Mouse (Mus musculus): Measurements from ENCODE around the gene Anxa9.

Gene Anxa9

DNA sequence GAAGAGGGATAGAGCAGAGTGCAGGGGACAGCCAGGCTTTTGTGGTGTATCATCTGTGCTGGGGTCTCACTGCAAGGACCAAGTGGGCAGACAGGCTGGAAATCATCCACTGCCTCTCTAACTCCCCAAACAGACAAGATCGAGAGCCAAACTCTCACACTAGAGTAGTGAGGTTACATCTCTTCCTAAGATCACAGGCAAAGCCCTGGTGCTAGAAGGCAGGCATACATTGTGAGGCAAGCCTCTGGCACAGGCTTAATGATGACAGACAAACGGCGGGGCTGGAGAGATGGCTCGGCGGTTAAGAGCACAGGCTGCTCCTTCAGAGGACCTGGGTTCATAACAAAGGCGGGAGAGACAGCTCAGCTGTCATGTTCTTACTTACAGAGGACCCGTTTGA lies 6.5 kb upstream of the Anxa9 start:
- no peak for DNase-seq

DNA sequence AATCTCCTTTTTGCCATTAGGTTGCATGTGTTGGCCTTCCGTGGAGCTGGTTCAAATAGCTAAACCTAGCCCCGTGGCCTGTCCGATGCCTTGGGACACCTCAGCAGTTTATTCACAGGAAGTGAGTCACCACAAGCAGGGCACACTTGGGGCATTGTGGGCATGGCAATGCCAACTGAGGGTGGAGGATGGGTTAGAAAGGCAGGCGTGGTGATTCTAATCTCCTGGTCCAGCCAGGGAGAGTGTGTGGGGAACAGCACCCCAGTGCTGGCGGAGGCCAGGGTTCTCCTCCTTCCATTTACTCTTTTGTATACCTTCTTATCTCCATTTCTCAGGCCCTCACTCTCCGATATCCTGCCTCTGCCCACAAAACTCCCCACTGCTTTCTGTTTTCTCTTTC lies 5.6 kb upstream of the Anxa9 start:
- no peak for DNase-seq

DNA sequence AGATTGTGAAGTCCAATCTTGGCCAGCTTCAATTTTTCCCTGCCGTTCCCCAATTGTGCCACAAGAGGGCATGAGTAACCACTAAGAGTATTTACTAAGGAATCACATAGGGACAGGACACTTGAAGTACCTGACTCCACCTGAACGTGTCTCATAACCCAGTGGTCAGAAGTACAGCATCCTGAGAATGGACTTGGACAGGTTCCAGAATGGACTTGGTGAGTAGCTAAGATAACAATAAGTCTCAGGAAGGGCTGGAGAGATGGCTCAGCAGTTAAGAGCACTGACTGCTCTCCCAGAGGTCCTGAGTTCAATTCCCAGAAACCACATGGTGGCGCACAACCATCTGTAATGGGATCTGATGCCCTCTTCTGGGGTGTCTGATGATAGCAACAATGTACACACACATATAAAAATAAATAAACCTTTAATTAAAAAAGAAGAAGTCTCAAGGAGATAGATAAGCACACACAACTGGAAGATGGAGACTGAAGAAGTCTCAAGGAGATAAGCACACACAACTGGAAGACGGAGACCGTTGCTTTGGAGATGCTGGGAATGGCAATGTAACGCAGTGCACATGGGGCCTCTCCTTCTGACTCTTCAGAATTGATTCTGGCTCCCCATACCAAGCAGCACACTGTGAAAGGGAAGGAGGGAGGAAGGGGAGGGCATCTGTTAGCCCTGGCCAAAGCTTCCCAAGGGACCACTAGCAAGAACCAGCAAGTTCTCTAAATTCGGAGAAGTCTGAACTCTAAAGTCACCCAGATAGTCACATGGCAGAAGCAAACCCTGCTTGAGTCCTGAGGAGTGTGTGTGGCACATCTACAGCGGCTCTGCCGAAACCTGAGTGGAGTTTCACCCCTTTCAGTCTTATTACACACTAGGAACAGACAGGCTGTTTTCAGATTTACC lies 4.2 kb upstream of the Anxa9 start:
- peak; percentile 87 for DNase-seq

DNA sequence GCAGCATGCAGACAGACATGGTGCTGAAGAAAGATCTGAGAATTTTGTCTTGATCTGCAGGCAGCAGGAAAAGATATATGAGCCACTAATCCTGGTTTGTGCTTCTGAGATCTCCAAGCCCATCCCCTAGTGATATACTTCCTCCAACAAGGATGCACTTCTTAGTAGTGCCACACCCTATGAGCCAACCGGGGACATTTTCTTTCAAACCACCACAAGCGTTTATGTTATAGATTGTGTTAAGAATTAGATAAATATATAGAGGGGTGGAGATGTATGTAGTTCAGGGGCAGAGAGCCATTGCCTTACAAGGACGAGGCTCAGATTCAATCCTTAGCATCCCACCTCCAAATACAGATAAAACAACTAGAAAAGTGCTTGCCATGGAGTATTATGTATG lies 3.5 kb upstream of the Anxa9 start:
- no peak for DNase-seq

DNA sequence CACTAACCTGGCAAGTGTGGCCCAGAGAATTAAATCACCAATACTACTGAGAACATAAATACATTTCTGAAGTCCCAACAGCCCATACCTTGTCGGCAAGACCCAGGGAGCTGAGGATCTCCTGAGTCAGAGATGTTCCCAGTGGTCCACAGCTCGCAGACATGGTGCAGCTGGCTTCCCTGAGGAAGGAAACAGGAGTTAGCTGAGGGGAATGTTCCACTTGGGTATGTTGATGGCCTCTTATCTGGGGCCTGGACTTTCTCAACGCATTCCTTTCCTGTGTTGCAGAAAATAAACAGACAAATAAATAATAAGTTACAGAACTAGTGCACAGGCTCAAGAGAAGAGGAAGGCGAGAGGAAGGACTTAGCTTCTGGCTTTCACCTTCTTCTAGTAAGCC lies 732 bp downstream of the Anxa9 start:
- DNase-seq, result no peak

DNA sequence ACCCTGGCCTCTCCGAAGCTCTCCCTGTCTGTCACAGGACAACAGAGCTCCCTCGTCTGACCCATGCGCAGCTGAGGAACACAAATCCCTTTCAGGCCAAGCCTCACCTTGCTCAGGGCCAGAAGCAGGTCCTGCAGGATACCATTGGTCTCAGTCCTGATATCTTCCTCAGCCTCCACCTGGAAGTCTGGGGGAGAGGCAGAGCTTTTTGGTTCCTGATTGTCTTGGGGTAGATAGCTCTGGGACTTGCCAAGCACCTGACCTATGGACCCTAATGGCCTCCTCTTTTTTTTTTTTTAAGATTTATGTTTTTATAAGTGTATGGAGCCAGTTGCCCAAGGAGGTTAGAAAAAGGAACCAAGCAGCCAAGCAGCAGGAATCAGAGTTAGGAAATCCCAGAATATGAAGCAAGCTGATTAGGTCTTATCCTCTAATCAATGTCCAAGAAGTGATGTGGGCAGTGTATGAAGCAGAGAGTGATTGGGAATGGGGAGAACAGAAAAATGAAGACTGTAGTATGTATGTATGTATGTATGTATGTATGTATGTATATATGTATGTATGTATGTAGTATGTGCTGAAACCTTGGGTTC lies 5.7 kb downstream of the Anxa9 start:
- no peak for DNase-seq

DNA sequence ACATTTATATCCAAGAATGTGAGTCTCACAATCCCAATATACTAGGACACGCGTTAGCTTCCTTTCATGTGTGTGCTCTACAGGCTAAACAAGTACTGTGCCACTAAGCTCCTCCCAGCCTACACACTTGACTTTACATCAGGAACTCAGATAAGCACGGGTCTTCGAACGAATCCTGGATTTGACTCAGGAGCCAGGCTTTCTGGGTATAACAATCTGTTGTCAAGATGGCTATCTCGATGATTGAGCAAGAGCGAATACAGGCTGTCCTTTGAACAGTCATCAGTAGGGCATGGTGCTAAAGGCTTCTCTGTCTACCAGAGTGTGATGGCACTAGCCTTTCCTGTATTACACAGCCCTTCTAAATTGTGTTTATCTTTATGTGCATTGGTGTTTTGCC lies 9.0 kb downstream of the Anxa9 start:
- no peak for DNase-seq

DNA sequence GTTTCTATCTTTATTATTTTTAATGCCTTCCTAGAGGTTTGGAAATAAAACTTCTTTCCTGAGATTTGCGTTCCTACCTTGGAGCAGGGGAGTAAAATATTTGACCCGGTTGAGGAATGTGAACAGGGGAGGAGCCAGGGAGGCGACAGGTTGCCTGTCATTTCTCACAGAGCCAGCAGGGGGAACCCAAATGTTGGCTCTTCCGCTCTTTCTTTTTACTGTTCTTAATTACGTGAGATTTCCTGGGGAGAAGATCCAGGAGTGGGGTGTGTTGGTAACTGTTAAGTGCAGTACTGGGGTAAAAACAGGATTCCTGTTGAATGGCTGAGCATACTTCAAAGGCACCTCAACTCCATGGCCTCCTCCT lies 10.9 kb downstream of the Anxa9 start:
- no peak for DNase-seq

DNA sequence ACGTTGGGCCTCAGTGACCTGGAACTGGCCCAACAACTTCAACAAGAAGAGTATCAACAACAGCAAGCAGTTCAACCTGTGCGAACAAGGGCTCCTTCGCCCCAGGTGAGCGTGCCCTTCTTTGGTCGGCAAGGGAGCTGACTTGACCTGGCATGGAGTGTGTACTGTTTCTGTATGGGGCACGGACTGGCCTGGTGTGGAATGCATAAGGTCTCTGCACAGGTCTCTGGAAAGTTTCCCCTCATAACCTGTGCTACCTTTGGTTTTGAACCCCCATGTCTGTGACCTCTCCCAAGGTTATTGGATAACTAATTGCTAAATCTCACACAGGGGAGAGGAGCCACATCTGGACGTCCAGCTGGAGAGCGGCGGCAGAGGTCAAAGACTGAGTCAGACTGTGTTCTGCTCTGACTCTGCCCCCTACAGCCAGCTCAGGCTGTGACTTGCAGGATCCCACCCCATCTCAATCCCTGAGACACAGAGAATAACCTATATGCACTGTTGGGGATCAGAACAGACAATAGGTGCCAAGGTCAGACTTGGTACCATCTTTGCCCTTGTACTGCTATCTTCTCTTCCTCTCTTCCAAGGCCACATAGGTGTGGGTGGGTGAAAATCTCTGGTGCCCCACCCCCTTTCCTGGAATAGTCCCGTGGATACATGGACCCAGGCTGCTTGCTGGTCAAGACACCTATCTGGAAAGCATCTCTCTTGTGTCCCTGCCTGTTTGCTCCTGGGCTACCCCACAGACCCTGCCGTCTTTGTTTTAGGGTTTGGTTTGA lies 11.5 kb downstream of the Anxa9 start:
- no peak for DNase-seq

DNA sequence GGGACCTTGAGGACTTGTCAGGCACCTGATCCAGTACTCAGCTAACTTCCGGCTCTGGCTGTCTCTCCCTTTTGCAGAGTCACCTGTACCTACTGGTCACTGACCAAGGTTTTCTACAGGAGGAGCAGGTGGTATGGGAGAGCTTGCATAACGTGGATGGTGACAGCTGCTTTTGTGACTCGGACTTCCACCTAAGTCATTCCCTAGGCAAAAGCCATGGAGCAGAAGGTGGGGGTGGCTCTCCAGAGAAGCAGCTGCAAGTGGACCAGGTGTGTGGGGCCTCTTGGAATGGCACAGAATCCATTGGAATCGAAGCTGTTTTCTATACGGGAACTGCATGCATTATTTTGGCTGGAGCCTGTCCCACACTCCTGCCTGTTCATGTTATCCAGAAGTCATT lies 12.3 kb downstream of the Anxa9 start:
- DNase-seq, result no peak

DNA sequence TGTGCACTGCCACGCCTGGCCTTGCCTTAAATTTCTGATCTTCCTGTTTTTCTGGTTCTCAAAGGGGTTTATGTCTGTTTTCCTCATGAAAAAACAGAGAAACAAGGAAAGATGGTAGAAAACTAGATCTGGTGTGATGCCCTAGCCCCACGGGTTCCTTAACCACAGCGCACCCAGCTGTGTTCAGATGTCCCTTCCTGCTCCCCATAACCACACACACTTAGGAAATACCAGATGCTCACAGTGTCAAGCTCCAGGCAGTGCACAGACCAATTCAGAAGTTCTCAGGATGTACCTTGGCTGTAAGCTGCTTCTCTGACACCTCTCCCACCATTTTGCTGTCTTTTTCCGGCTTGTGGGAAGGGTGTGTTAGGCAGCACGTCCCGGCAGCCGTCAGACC lies 12.7 kb downstream of the Anxa9 start:
- no peak for DNase-seq

DNA sequence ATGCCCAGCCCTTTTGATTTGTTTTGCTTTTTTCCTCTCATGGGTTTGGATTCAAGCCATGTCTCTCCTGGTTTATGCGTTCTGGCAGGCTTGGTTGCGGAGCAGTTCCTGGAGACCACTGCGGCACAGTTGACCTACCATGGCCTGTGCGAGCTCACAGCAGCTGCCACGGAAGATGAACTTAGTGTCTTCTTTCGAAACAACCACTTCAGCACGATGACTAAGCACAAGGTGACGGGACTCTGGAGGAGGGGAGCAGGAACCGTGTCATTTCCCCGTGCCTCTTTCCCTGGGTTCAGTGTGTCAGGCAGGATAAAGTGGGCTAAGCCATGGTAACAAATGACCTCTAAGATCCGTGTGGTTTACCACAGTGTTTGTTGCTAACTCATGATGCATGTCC lies 13.4 kb downstream of the Anxa9 start:
- no peak for DNase-seq

DNA sequence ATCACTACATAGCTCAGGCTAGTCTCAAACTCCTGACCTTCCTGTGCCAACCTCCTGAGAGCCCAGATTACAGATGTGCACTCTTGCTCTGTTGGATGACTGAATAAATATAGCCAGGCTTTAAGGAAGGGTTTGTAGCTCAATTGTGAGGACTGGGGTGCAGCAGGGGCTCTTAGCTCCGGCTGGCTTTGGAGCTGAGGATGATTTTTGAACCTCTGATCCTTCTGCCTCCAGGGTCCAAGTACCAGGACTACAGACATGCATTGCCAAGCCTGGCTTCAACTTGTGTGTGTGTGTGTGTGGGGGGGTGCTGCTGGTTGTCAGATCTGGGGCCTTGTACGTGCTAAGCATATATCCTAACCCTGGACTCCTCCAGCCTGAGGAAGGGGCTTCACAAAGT lies 14.1 kb downstream of the Anxa9 start:
- DNase-seq, result no peak

DNA sequence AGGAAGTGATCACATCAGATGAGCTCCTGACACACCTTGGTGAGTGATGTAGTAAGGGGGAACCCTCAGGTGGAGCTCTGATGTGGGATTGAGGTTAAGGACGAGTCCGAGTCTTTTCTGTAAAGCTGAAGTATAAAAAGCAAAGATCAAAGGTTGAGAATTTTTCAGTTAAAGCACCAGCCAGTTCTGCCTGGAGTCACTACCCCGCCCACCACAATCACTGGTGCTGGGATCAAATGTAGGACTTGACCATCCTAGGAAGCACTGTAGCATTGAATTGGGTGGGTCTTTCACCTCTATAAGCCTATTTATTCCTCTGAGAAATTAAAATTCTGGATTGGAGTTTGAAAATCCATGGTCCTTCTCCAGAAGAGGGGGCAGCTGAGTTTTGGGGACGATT lies 15.9 kb downstream of the Anxa9 start:
- no peak for DNase-seq

DNA sequence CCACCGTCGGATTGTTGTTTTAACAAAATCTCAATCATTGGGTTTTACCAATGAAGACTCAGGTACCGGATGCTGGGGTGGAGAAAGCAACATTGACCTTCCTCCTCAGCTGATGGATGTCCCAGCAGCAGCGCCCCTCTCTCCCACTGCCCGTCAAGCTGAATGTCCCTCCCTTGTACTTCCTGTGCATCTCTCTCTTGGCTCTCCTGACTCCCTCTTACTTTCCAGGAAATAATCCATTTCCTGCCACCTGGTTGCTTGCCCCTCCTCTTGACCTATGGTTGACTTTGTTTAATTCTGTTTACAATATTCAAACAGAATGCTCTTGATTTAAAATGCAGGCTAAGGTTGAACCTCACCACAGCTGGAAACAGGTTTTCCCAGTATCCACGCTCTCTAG lies 16.8 kb downstream of the Anxa9 start:
- DNase-seq, result no peak

DNA sequence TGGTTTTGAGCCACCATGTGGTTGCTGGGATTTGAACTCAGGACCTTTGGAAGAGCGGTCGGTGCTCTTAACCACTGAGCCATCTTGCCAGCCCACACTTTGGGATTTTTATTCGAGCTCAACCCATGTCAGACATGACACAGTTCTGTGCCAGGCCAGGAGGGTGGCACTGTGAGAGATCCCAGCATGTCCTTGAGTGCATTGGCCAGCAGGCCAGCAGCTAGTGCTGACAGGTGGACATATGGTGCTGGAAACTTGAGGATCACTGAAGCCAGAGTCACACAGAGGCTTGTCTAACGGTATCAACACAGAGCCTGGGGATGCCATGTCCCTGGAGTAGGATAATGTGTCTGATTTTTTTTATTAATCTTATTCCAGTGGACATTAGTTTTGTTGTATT lies 17.6 kb downstream of the Anxa9 start:
- DNase-seq, result peak; percentile 91

DNA sequence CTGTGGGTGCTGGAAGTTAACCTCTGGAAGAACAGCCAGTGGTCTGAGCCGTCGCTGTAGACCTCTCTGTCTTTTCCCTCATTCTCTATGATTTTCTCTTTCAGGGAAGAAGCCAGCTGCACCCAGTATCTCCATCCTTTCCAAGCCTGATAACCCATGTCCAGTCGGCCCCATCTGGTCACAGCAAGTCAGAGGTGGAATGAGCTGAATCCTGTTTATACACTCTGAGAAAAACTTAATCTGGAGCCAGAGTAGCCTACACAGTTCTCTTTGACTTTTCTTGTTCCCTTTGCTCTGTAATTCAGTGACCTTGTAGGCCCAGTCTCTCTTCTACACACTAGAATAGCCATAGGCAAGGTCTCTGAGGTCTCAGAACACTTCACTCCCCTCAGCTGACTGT lies 19.4 kb downstream of the Anxa9 start:
- no peak for DNase-seq

DNA sequence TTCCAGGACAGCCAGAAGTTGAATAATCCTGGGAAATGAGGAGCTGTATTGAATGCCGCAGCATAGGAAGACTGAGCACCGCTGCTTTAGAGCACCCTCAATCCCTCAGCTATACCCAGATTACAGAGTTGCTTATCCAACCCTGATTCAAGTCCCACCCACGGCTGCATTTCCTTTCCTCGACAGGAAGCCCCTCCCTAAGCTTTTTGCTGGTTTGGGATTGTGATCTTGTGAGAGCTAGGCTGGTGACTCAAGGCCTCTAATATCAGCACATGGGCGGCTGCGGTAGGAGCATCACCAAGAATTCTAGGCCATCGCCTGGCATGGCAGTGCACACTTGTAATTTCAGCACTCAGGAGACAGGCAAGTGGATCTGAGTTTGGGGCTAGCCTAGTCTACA lies 20.5 kb downstream of the Anxa9 start:
- no peak for DNase-seq

DNA sequence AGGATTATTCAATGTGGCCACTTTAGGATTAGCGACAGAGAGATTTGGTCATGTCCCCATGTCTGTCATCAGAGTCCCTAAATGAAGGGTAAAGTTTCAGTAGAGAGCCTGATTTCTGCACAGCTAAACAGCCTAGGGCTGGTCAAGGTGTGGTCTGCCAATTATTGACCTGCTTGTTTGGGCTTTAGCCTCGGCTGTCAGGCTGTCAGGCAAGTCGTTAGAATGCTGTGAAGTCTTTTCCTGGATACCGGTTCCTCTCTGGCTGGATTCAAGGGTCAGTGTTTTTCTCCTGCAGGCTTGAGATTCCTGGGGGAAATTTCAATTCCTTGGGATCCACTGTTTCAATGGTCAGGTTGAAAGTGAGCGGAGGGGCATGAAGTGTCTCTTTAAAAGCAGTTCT lies 21.0 kb downstream of the Anxa9 start:
- no peak for DNase-seq

DNA sequence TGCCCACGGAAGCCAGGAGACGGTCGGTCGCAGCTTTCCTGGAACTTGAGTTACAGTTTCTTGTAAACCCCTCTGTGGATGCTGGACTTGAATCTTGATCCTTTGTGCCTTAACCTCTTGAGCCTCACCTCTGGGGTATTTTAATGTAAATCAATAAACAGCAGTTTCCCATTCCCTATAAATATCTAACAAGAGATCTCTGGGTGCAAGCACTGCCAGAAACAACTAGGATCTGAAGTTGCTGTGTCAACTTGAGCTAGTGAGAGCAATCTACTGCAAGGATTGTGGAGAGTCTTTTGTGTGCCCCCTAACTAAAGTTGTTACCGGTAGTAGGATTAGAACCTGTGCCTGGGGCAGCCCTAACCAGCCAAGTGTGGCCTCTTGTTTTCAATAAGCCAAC lies 21.6 kb downstream of the Anxa9 start:
- no peak for DNase-seq

DNA sequence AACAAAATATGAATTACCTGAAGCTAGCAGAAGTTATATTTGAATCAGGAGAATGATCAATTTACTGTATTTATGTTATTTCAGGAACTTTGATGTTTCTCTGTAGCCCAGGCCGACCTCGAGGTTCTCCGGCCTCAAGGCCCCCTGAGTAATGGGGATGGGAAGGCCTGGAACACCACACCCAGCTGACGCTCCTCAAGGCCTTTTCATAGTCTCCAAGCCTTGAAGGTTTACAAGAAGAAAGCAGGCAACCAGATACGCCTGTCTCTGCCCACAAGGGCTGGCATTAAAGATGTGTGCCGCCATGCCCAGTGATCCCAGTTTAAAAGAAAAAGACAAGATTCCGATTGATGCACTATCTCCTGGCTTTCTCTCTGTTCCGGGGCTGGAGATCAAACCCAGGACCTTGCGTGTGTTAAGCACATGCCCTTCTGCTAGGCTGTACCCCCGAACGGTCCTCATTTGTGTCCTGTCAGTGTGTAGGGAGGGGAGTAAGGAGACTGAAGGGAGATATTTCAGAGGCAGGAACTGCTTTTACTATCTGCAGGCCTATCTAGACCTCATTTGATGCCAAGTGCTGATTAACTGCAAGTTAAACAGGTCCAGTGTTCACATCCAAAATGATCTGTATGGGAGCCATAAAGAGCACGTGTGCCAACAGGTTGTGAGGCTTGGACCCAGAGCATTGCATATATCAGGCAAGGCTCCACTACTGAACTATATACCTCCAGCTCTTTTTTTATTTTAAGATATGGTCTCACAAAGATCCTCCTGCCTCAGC lies 22.3 kb downstream of the Anxa9 start:
- peak; percentile 54 for DNase-seq

DNA sequence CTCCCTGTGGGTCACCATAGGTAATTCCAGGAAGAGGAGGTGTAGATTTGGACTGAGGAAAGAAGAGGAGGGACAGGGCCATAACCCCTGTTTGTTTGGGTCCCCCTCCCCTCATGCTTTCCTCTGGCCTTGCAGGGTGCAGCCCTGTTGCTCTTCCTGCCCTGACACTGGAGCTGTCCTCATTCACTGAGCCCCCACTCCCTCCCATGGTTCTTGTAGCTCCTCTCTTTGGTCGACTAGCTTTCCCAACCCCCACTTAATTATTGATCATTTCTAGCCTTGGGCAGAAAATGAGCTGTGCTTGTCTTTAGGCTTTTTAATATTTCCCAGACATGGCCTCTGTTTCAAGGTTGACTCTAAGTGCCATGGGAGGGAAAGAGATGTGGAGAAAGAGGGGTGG lies 22.9 kb downstream of the Anxa9 start:
- DNase-seq, result peak; percentile 62

DNA sequence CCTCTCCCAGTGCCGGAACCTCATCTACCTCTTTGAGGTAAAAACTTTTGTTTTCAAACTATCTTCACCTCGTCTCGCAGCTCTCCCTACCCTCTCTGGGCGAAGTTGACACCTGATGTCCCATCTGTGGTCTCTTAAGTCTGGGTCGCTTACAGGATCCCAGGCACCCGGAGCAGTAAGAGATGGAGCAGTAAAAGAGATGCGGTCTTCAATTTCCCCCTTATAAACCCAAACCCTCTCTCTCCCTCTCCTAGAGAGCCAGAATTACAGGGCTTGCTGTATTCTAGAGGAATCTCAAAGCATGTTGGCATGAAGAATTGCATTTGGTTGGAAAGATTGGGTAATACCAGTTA lies 23.4 kb downstream of the Anxa9 start:
- DNase-seq, result no peak
